Mouse (Mus musculus) gastrocnemius, postnatal 25 days (tissue): ENCODE results near the gene Nudcd3. TPM values are rescaled to one million over a fixed set of nuclear protein-coding genes. Genes with fewer than 3 reads are reported as not detected.
"Not testable (repeated sequence)": the region's sequence is repeated elsewhere in the genome, so short reads cannot be mapped to it uniquely, and the experiment has no call there.

Experiments
- DNase-seq: peaks from one replicate; pipeline ENCODE4 v3.0.0; 2022
- total RNA-seq, 2 experiments: library from RNA; stranded (reverse); gene quantifications; 1 replicate in 1 of 2; 2 replicates in 1 of 2; pipeline ENCODE4 v1.2.3; 2021

Nudcd3 gene
- total RNA-seq, 2 experiments from 2014 or later = 57.6 to 60.3 TPM

- DNase-seq = no peak
Observed at GRCm38 (mm10) chr11:6122631-6123030, 77.6 kb downstream of the Nudcd3 start.

- no peak for DNase-seq
Observed at GRCm38 (mm10) chr11:6120596-6120995, 79.6 kb downstream of the Nudcd3 start.

- no peak for DNase-seq
Observed at GRCm38 (mm10) chr11:6120001-6120400, 80.2 kb downstream of the Nudcd3 start.

GRCm38 (mm10) chr11:6119312-6119711 lies 80.9 kb downstream of the Nudcd3 start:
- DNase-seq = no peak

GRCm38 (mm10) chr11:6117956-6118355 lies 82.3 kb downstream of the Nudcd3 start:
- DNase-seq = no peak

GRCm38 (mm10) chr11:6111734-6112484 lies 88.3 kb downstream of the Nudcd3 start:
- no peak for DNase-seq

GRCm38 (mm10) chr11:6109990-6110389 lies 90.2 kb downstream of the Nudcd3 start:
- DNase-seq = no peak

- DNase-seq = no peak
Observed at GRCm38 (mm10) chr11:6108296-6108695, 91.9 kb downstream of the Nudcd3 start.

GRCm38 (mm10) chr11:6107722-6108121 lies 92.5 kb downstream of the Nudcd3 start:
- DNase-seq = no peak

GRCm38 (mm10) chr11:6104734-6105133 lies 95.5 kb downstream of the Nudcd3 start:
- no peak for DNase-seq

- DNase-seq = not testable (repeated sequence)
Observed at GRCm38 (mm10) chr11:6096637-6097036, 103.6 kb downstream of the Nudcd3 start.

GRCm38 (mm10) chr11:6086991-6087390 lies 113.2 kb downstream of the Nudcd3 start:
- no peak for DNase-seq

- no peak for DNase-seq
Observed at GRCm38 (mm10) chr11:6078737-6079136, 121.5 kb downstream of the Nudcd3 start.

GRCm38 (mm10) chr11:6075618-6076066 lies 124.6 kb downstream of the Nudcd3 start:
- no peak for DNase-seq

GRCm38 (mm10) chr11:6068181-6068957 lies 131.8 kb downstream of the Nudcd3 start:
- DNase-seq = no peak

- DNase-seq = no peak
Observed at GRCm38 (mm10) chr11:6067160-6067559, 133.1 kb downstream of the Nudcd3 start.

- DNase-seq = no peak
Observed at GRCm38 (mm10) chr11:6066176-6066575, 134.0 kb downstream of the Nudcd3 start, which contains the start of gene Camk2b. Gene Camk2b (minus strand): TSS chr11:6066362.

GRCm38 (mm10) chr11:6065551-6066121 lies 134.6 kb downstream of the Nudcd3 start:
- no peak for DNase-seq

GRCm38 (mm10) chr11:6065046-6065521 lies 135.1 kb downstream of the Nudcd3 start:
- DNase-seq = no peak

GRCm38 (mm10) chr11:6064215-6065045 lies 135.8 kb downstream of the Nudcd3 start:
- no peak for DNase-seq

GRCm38 (mm10) chr11:6063501-6064214 lies 136.6 kb downstream of the Nudcd3 start:
- no peak for DNase-seq
